Mouse (Mus musculus): ENCODE data around the gene Bpgm.

The Bpgm gene

DNA sequence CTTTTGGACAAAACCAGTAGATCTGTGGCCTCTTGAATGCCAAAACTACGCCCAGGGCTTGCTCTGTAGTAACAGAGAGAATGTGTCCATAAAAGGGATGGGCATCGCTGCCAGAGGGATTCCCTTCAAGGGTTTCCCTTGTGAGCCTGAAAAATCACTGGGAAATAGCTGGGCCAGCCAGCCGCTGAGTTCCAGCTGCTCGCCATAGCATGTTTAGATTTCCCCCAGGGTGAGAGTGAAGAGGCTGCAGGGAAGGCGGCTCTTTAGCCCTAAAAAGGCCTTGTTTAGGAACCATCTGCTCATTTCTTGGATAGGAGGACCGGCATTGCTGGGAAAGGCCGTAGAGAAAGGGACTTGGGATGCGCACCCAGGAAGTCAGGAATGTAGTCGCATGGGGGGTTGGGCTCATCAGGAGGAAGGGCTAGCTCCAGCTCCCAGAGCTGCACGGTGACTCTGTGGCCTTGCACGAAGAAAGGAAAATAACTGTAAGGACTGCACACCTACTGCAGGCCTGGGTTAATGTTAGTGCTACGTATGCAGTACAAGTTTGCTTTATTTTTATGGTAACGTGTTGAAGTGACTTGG is 72.5 kb downstream of the Bpgm start:
- ChIA-PET POLR2A (interaction anchor here in 3 of 4 experiments (0.8 to 1.0 kb wide), 4 partner anchors 10 to 170 kb away, joined by 3 read pairs; no protein-coding TSS in a partner anchor), CTCF (interaction anchor here (0.6 to 2.2 kb wide), 33 partner anchors 8 to 613 kb away, joined by 3 to 16 read pairs (median 4); partner anchors contain the start of gene Agbl3 (in 1 of the 4))

DNA sequence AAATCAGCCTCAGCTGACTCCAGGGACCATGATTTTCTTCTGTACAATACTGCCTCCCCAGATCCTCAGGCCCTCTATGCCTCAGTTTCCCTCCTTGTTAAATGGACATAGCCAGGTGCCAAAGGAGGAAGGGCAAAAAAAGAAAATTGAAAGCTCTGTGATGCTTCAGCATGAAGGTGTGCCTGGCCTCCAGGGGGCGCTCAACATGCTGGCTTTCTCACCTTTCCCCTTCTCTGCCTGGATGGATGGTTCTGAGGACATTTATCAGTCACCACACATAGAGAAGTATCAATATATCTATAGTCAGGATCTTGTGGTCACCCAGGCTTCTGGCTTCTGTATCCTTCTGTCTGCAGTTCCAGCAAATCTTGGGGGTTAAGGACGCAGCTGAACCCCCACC is 73.0 kb downstream of the Bpgm start:
- POLR2A ChIA-PET = interaction anchor here in 2 of 4 experiments (0.8 to 1.0 kb wide), 3 partner anchors 11 to 169 kb away, joined by 3 read pairs; no protein-coding TSS in a partner anchor

DNA sequence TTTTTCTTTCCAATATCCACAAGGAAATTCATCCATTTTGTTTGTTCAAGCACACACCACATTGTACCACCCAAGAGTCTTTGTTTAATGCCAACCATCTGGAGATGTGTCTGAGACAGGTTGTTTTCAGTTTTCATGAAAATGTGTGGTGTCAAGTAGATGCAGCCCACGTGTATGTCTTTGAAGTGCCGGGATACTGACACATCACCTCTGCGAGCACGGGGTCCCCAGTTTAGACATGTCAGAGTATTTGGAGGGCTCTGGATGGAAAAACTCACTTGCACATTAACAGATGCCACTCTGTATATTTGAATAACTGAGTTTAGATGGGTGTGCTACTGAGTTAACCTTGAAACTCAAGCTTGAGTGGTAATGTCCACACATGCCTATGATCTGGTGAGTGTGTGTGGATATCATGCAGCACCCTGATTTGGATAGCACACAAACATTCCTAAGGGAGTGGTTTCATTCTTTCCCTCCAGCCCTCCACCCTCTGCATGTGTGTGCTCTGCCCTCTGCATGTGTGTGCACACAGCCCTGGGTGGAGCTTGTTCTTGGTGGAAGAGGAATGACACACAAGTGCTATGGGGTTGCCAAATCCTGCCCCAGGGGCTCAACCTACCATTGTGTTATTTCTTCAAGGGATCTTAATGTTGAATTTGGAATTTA is 76.6 kb downstream of the Bpgm start:
- CTCF ChIA-PET = interaction anchor here in 1 of 4 experiments (0.8 kb wide), 1 partner anchor 201 kb away, joined by 3 read pairs; no protein-coding TSS in a partner anchor
- POLR2A ChIA-PET = no interaction called here

More for the DNA sequence above, 73.0 kb downstream of the Bpgm start:
- CTCF ChIA-PET = interaction anchor here (0.6 to 2.2 kb wide), 33 partner anchors 9 to 612 kb away, joined by 3 to 16 read pairs (median 4); partner anchors contain the start of gene Agbl3 (in 1 of the 4)

DNA sequence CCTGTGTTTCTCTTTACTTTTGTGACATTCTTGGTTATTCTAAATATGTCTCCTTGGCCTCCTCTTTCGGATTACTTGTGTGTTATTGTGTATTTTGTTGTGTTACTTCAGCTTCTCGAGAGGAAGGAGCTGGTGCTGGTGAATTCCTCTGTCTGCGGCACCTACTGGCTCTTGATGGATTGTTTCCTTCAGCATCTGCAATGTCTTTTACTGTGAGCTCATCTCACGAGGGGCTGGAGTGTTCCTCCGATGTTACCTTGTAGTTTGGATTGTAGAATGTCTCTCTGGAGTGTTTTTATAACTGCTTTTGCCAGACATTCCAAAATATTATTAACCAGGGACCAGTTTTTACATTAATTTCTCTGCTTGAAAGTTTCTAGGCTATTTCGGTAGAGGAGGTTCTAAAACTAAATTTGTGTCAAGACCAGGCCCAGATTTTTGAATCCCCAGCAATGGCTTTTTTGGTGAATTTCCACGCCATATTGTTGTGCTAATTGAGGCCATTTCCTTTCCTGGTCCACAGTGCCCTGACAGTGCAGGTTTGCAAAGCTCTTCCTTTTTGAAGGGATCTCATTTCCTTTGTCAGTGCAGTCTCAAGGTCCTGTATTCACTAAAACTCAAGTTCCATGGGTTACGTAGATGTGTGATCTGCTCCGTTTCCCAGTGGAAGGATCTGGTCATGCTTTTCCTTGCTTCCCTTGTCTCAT is 78.4 kb downstream of the Bpgm start:
- POLR2A ChIA-PET = interaction anchor here in 3 of 4 experiments (0.6 to 2.3 kb wide), 5 partner anchors 11 to 226 kb away, joined by 3 to 7 read pairs (median 3); no protein-coding TSS in a partner anchor

More for the DNA sequence above, 78.4 kb downstream of the Bpgm start:
- CTCF ChIA-PET = interaction anchor here in 3 of 4 experiments (0.6 to 1.3 kb wide), 4 partner anchors 11 to 235 kb away, joined by 4 to 6 read pairs (median 5); no protein-coding TSS in a partner anchor

Data from embryonic stem cell, embryonic (primary cell).